In the genomic region with DNA sequence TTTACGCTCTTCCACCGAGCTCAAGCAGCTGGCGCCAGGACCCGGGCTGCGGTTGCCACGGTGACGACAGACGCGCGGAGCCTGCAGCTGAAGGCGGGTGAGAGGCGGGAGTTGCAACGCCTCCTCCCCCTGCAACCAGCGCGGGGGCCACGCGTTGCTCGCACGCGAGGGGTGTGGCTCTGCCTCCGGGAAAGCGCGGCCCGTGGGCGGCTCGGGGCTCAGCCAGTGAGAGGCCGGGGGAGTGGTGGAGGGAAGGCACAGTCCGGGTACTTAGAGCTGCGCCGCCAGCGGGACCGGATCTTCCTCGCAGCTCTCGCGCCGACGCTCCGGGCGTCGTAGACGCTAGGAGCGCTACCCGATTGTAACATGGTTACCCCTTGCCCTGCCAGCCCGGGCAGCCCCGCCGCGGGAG, we compare ENCODE assay signal across 8 mouse cellular contexts. TPM values are rescaled to one million over a fixed set of nuclear protein-coding genes. Genes with fewer than 3 reads are reported as not detected.
A peak's percentile ranks its signal among the peaks of the same experiment; 100 is the strongest.
DNase-seq lines count a peak whose midpoint lies in the region; ATAC-seq and TF ChIP-seq lines count a peak whose summit lies in the region.

A gene (plus strand): TSS at position 271 of the 412 bp plus-strand sequence.

- peak within 1 kb of the TSS; percentile 63 for H3ac ChIP-seq in C2C12 (ENCODE audit: control insufficient read depth, insufficient read length, low read depth)

- peak within 1 kb of the TSS; percentile 30 for H3K4me3 ChIP-seq in C2C12 (ENCODE audit: insufficient read depth, poor library complexity, severe bottlenecking)
- peak within 1 kb of the TSS; percentile 63 for H3K4me3 ChIP-seq in heart, embryonic 10.5 days
- peak within 1 kb of the TSS; percentile 58 for H3K4me3 ChIP-seq in kidney, embryonic 15.5 days (replicated peaks)
- H3K4me3 ChIP-seq in limb, embryonic 15.5 days = peak within 1 kb of the TSS; percentile 56

- H3K79me2 ChIP-seq in C2C12 (ENCODE audit: control insufficient read depth, insufficient read depth) = no peaks in the 10 kb centered on the region

- no peaks in the 10 kb centered on the region for H3K9me3 ChIP-seq in heart, embryonic 10.5 days
- H3K9me3 ChIP-seq in kidney, embryonic 15.5 days (replicated peaks) = no peaks in the 10 kb centered on the region
- H3K9me3 ChIP-seq in limb, embryonic 15.5 days = no peaks in the 10 kb centered on the region

- ATAC-seq in erythroblast, adult 5-6 weeks (replicated peaks; ENCODE audit: low FRiP score, poor library complexity, severe bottlenecking) = 0 out of 2 replicates have a peak, but pooled peaks have one; percentile 26
- ATAC-seq in kidney, embryonic 15.5 days (replicated peaks; ENCODE audit: low FRiP score) = peak; percentile 97
- ATAC-seq in limb, embryonic 15.5 days (ENCODE audit: insufficient number of reproducible peaks, low FRiP score, low TSS enrichment, low read depth) = peak; percentile 95
- peak; percentile 70 for ATAC-seq in monocyte, adult 5-6 weeks (replicated peaks; ENCODE audit: insufficient number of reproducible peaks, low FRiP score, low TSS enrichment, poor library complexity, severe bottlenecking)

- peak; percentile 94 for DNase-seq in brain, adult 2 months (ENCODE audit: low read depth, low spot score)
- peak; percentile 95 for DNase-seq in heart, embryonic 10.5 days (ENCODE audit: low spot score)
- peak; percentile 82 to 85 for DNase-seq in spleen, postnatal 36 days (ENCODE audit: low spot score in 2 of 2)

- peaks cover 37% of the 10 kb centered on the region for H3K4me1 ChIP-seq in heart, embryonic 10.5 days
- H3K4me1 ChIP-seq in kidney, embryonic 15.5 days = peaks cover 49% of the 10 kb centered on the region
- H3K4me1 ChIP-seq in limb, embryonic 15.5 days = peaks cover 36% of the 10 kb centered on the region

- no peaks in the 10 kb centered on the region for H3K36me3 ChIP-seq in C2C12 (ENCODE audit: control insufficient read depth, insufficient read depth)
- H3K36me3 ChIP-seq in heart, embryonic 10.5 days = no peaks in the 10 kb centered on the region
- H3K36me3 ChIP-seq in kidney, embryonic 15.5 days = no peaks in the 10 kb centered on the region
- no peaks in the 10 kb centered on the region for H3K36me3 ChIP-seq in limb, embryonic 15.5 days

- H3K27ac ChIP-seq in heart, embryonic 10.5 days = peak within 1 kb of the TSS; percentile 69
- H3K27ac ChIP-seq in kidney, embryonic 15.5 days = no peak within 1 kb of the TSS
- no peak within 1 kb of the TSS for H3K27ac ChIP-seq in limb, embryonic 15.5 days

- no peaks in the 10 kb centered on the region for H3K79me3 ChIP-seq in C2C12 (ENCODE audit: low read depth)

- WGBS in heart, embryonic 10.5 days = under 1% methylated on average over 47 of the region's 47 CpGs
- 1% methylated on average over 47 of the region's 47 CpGs for WGBS in kidney, embryonic 15.5 days
- WGBS in limb, embryonic 15.5 days = under 1% methylated on average over 46 of the region's 47 CpGs

- H3K9ac ChIP-seq in kidney, embryonic 15.5 days = peak within 1 kb of the TSS; percentile 49
- H3K9ac ChIP-seq in limb, embryonic 15.5 days = peak within 1 kb of the TSS; percentile 40

- no peaks in the 10 kb centered on the region for H3K27me3 ChIP-seq in C2C12 (ENCODE audit: control insufficient read depth, insufficient read depth, insufficient read length)
- peaks cover 81% of the 10 kb centered on the region for H3K27me3 ChIP-seq in heart, embryonic 10.5 days (ENCODE audit: insufficient read depth, poor library complexity, severe bottlenecking)
- peaks cover 81% of the 10 kb centered on the region for H3K27me3 ChIP-seq in kidney, embryonic 15.5 days
- H3K27me3 ChIP-seq in limb, embryonic 15.5 days = peaks cover 73% of the 10 kb centered on the region

- TF ChIP-seq CTCF in C2C12 (IDR thresholded peaks at IDR 0.05; ENCODE audit: control insufficient read depth, insufficient read depth, insufficient read length) = no peak

- peak within 1 kb of the TSS; percentile 99 for H3K4me2 ChIP-seq in kidney, embryonic 15.5 days
- H3K4me2 ChIP-seq in limb, embryonic 15.5 days = peak within 1 kb of the TSS; percentile 100

TF ChIP-seq in C2C12, 6 proteins besides CTCF, POLR2A, EP300 and RAD21:
- TF ChIP-seq FOSL1 (IDR thresholded peaks at IDR 0.05; ENCODE audit: insufficient read depth, low read length, poor library complexity, severe bottlenecking) = no peak
- TF ChIP-seq MYOD1 (IDR thresholded peaks at IDR 0.05; ENCODE audit: control insufficient read depth, insufficient read length, low read depth) = no peak
- no peak for TF ChIP-seq USF1 (IDR thresholded peaks at IDR 0.05; ENCODE audit: low read depth)
- TF ChIP-seq CEBPB (IDR thresholded peaks at IDR 0.05; ENCODE audit: low read depth) = no peak
- no peak for TF ChIP-seq MAX (IDR thresholded peaks at IDR 0.05)
- no peak for TF ChIP-seq MYOG (IDR thresholded peaks at IDR 0.05; ENCODE audit: control insufficient read depth, extremely low read depth, insufficient read length)

RNA-seq across cellular contexts. Expression of the gene that starts here (rescaled TPM):
- polyA plus RNA-seq in C2C12 (2012; fragmentation: generic; extraction: Trizol) = 7.6 TPM
- total RNA-seq in erythroblast, adult 5-6 weeks (2015; ENCODE audit: low replicate concordance) = 5.2 and 10.0 TPM in 2 replicates
- total RNA-seq in erythroblast, adult 5-6 weeks (2017; ENCODE audit: low replicate concordance) = 2.0 TPM in 2 replicates
- 0.10 TPM in 1 of 2 replicates, not detected in the other for polyA plus RNA-seq in heart, embryonic 10.5 days (2016; fragmentation: Nextera tagmentation; extraction: Ambion mirVana)
- polyA plus RNA-seq in kidney, embryonic 15.5 days (2015; fragmentation: Nextera tagmentation; extraction: Ambion mirVana) = 0.49 and 0.61 TPM in 2 replicates
- 0.32 and 0.37 TPM in 2 replicates for polyA plus RNA-seq in limb, embryonic 15.5 days (2015; fragmentation: Nextera tagmentation; extraction: Ambion mirVana)
- total RNA-seq in monocyte, adult 5-6 weeks (2017) = 0.48 to 1.8 TPM (median 0.49 TPM) in 3 replicates

Comparison
In these comparisons a context has a peak if more than half of its experiments do, and no peak if none do; other contexts are left out.
1. Peak in DNase-seq, H3K4me3 ChIP-seq and H3K27ac ChIP-seq in heart, embryonic 10.5 days; RNA of the gene not detected or under 1 TPM.
2. Peak in ATAC-seq, H3K4me3 ChIP-seq, H3K9ac ChIP-seq and H3K4me2 ChIP-seq in kidney, embryonic 15.5 days; RNA of the gene not detected or under 1 TPM.
3. Peak in ATAC-seq, H3K4me3 ChIP-seq, H3K9ac ChIP-seq and H3K4me2 ChIP-seq in limb, embryonic 15.5 days; RNA of the gene not detected or under 1 TPM.
4. ATAC-seq: peak in every context shown above with its lines; median percentile 97 in kidney, embryonic 15.5 days; 95 in limb, embryonic 15.5 days; 70 in monocyte, adult 5-6 weeks; 26 in erythroblast, adult 5-6 weeks.